Mouse (Mus musculus) Patski (cell line): ENCODE data around the gene Nkiras1. TPM values are rescaled to one million over a fixed set of nuclear protein-coding genes. Genes with fewer than 3 reads are reported as not detected.
"Not testable (repeated sequence)": the region's sequence is repeated elsewhere in the genome, so short reads cannot be mapped to it uniquely, and the experiment has no call there.

Source experiments
- ATAC-seq: fragments of 100-300 bp; one replicate; pipeline ENCODE4 v1.8.0; 2021
- CTCF ChIA-PET: fragments of 350-600 bp; sonication (Branson Sonifier 250); formaldehyde crosslinking; loops from one replicate; lab custom pipeline; 2022; ENCODE audit warnings: inconsistent platforms; lab: Charles Lee
- POLR2A ChIA-PET: fragments of 350-600 bp; sonication (Branson Sonifier 250); formaldehyde crosslinking; loops from one replicate; lab custom pipeline; 2022; ENCODE audit warnings: antibody characterized with exemption, inconsistent platforms; lab: Charles Lee
- DNase-seq: peaks from one replicate; pipeline ENCODE4 v3.0.0-alpha.2; 2011; ENCODE audit warnings: low read depth, low spot score
- H3K27me3 ChIP-seq: fragments of 371-371 bp; one replicate; pipeline ENCODE4 v1.5.1; 2021
- CTCF ChIP-seq: fragments of 100-300 bp; IDR thresholded peaks from one replicate; pipeline ENCODE4 v1.5.1; 2021
- in situ Hi-C: fragments of 300-500 bp; cut with MboI; formaldehyde crosslinking; loops from 3 replicates; pipeline ENCODE4 v1.11.1; 2018; ENCODE audit warnings: low pct_unique_long_range_greater_than_20kb, mixed read lengths
- polyA plus RNA-seq: library from polyadenylated mRNA; unstranded; gene quantifications from one replicate; pipeline ENCODE4 v1.2.3, GENCODE M21; 2021

Nkiras1 gene
- polyA plus RNA-seq, 1 experiment from 2014 or later, result 15.1 TPM

GRCm38 (mm10) chr14:18237381-18237780, 33.6 kb upstream of the Nkiras1 start:
- no peaks in the 10 kb centered on the region for H3K27me3 ChIP-seq
- TF ChIP-seq CTCF, result no peak
- ChIA-PET CTCF (interaction anchor here (1.4 to 1.5 kb wide), 2 partner anchors 17 to 44 kb away, joined by 3 to 4 read pairs; no protein-coding TSS in a partner anchor), POLR2A (no interaction called here)
- ATAC-seq (no peak), DNase-seq (no peak)
- in situ Hi-C loops, result no loop called here

GRCm38 (mm10) chr14:18238131-18238749, 32.7 kb upstream of the Nkiras1 start:
- POLR2A ChIA-PET, result no interaction called here
- CTCF ChIA-PET, result no interaction called here
- ATAC-seq (peak; percentile 28), DNase-seq (peak; percentile 65)
- no peaks in the 10 kb centered on the region for H3K27me3 ChIP-seq
- TF ChIP-seq CTCF, result no peak
- in situ Hi-C loops, result no loop called here

GRCm38 (mm10) chr14:18238750-18239731, 31.9 kb upstream of the Nkiras1 start, which contains the start of gene Nr1d2:
Nr1d2 (minus strand) TSS chr14:18239127.
- ATAC-seq (peak; percentile 91), DNase-seq (peak; percentile 96)
- no peak for TF ChIP-seq CTCF
- CTCF ChIA-PET, result no interaction called here
- POLR2A ChIA-PET, result no interaction called here
- H3K27me3 ChIP-seq, result no peaks in the 10 kb centered on the region
- in situ Hi-C loops, result no loop called here

GRCm38 (mm10) chr14:18240132-18240531, 30.8 kb upstream of the Nkiras1 start:
- ATAC-seq, result no peak
- in situ Hi-C loops, result no loop called here
- ChIA-PET CTCF (interaction anchor here (0.7 to 1.0 kb wide), 2 partner anchors 22 to 38 kb away, joined by 3 read pairs; no protein-coding TSS in a partner anchor), POLR2A (no interaction called here)
- no peaks in the 10 kb centered on the region for H3K27me3 ChIP-seq
- TF ChIP-seq CTCF, result no peak
- DNase-seq, result no peak

GRCm38 (mm10) chr14:18241786-18242185, 29.1 kb upstream of the Nkiras1 start:
- DNase-seq, result no peak
- in situ Hi-C loops, result no loop called here
- no peak for ATAC-seq
- no peak for TF ChIP-seq CTCF
- ChIA-PET POLR2A (no interaction called here), CTCF (no interaction called here)
- H3K27me3 ChIP-seq, result no peaks in the 10 kb centered on the region

GRCm38 (mm10) chr14:18242638-18243130, 28.3 kb upstream of the Nkiras1 start:
- no peak for TF ChIP-seq CTCF

GRCm38 (mm10) chr14:18261203-18261602, 9.7 kb upstream of the Nkiras1 start:
- ChIA-PET CTCF (interaction anchor here (1.1 to 2.1 kb wide), 3 partner anchors 11 to 58 kb away, joined by 3 to 6 read pairs (median 3); no protein-coding TSS in a partner anchor), POLR2A (interaction anchor here (0.6 kb wide), 1 partner anchor 119 kb away, joined by 4 read pairs; no protein-coding TSS in a partner anchor)
- no peak for ATAC-seq
- H3K27me3 ChIP-seq, result no peaks in the 10 kb centered on the region
- DNase-seq, result no peak
- in situ Hi-C loops, result no loop called here
- TF ChIP-seq CTCF, result no peak

More at GRCm38 (mm10) chr14:18242638-18243130, 28.3 kb upstream of the Nkiras1 start:
- ATAC-seq (no peak), DNase-seq (no peak)
- ChIA-PET POLR2A (no interaction called here), CTCF (interaction anchor here (1.2 to 1.4 kb wide), 2 partner anchors 9 to 58 kb away, joined by 3 to 4 read pairs; no protein-coding TSS in a partner anchor)
- in situ Hi-C loops, result no loop called here
- no peaks in the 10 kb centered on the region for H3K27me3 ChIP-seq

- TF ChIP-seq CTCF, result no peak
- ChIA-PET CTCF (no interaction called here), POLR2A (no interaction called here)
- H3K27me3 ChIP-seq, result no peaks in the 10 kb centered on the region
- no peak for ATAC-seq
- no peak for DNase-seq
- in situ Hi-C loops, result no loop called here
Observed at GRCm38 (mm10) chr14:18263427-18263826, 7.5 kb upstream of the Nkiras1 start.

GRCm38 (mm10) chr14:18269947-18270528, 898 bp upstream of the Nkiras1 start:
- POLR2A ChIA-PET, result interaction anchor here (1.0 to 1.1 kb wide), 2 partner anchors 13 to 59 kb away, joined by 3 to 5 read pairs; no protein-coding TSS in a partner anchor
- ATAC-seq, in situ Hi-C loops, DNase-seq, CTCF ChIA-PET, H3K27me3 ChIP-seq: not testable (repeated sequence)

GRCm38 (mm10) chr14:18271666-18272065, 730 bp downstream of the Nkiras1 start:
- no peak for TF ChIP-seq CTCF
- ATAC-seq (no peak), DNase-seq (no peak)
- CTCF ChIA-PET, result interaction anchor here (0.9 to 1.1 kb wide), 3 partner anchors 9 to 61 kb away, joined by 3 to 6 read pairs (median 5); no protein-coding TSS in a partner anchor
- POLR2A ChIA-PET, result no interaction called here
- no peaks in the 10 kb centered on the region for H3K27me3 ChIP-seq
- in situ Hi-C loops, result no loop called here
